Mouse (Mus musculus): ENCODE data around the gene Mip.

DNA sequence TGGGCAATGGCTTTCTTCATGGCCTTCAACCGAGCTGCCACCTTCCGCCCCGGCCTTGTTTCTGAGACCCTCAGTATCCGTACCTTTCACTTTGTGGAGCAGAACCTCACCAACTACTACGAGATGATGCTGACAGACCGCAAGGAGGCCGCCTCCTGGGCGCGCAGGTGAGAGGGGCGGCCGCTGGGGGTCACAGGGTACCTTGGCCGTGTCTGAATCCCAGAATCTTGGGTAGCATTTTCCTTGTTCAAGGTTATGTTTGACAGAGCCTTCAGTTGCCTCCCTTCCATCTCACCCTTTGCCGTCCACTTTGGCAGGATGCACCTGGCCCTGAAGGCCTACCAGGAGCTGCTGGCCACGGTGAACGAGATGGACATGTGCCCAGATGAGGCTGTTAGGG is 18.5 kb downstream of the Mip start:
- TF ChIP-seq CTCF (IDR thresholded peaks at IDR 0.05; ENCODE audit: low read depth, low read length) (no peak), POLR2A (IDR thresholded peaks at IDR 0.05; ENCODE audit: insufficient read depth, low read length) (no peak), EP300 (IDR thresholded peaks at IDR 0.05; ENCODE audit: insufficient read depth, low read depth, low read length) (no peak)
